Mouse (Mus musculus): ENCODE results near the gene Taf6l.
"Not testable (repeated sequence)": the region's sequence is repeated elsewhere in the genome, so short reads cannot be mapped to it uniquely, and the experiment has no call there.

The Taf6l gene

DNA sequence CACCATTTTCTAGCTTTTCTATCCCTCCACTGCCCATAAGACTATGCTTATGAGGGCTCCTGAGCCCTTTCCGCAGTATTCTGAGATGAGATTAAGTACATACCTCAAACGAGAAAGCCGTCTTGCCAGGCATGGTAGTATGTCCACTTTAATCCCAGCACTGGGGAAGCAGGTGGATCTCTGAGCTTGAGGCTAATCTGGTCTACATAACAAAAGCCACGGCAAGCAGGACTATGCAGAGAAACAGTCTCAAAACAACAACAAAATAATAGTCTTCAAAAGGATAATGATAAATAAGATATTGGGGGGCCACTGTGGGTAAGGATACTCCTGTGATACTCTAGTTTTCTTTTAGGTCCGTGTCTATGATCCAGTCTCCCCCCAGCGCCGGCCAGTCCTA lies 47.3 kb downstream of the Taf6l start:
- no peak for DNase-seq (ENCODE audit: inconsistent ontology term)

DNA sequence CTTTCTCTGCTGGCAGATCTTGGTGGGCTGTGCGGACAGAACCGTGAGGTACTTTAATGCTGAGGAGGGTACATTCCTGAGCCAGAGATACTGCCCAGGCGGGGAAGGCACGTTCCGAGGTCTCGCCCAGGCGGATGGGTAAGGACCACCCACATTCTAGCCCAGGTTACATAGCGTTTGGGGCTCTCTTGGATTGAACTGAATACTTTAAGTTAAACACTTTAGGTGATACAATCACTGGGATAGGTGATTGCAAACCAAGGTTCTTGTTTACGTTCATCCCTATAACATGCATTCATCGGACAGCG lies 50.1 kb downstream of the Taf6l start:
- DNase-seq (ENCODE audit: inconsistent ontology term): no peak

DNA sequence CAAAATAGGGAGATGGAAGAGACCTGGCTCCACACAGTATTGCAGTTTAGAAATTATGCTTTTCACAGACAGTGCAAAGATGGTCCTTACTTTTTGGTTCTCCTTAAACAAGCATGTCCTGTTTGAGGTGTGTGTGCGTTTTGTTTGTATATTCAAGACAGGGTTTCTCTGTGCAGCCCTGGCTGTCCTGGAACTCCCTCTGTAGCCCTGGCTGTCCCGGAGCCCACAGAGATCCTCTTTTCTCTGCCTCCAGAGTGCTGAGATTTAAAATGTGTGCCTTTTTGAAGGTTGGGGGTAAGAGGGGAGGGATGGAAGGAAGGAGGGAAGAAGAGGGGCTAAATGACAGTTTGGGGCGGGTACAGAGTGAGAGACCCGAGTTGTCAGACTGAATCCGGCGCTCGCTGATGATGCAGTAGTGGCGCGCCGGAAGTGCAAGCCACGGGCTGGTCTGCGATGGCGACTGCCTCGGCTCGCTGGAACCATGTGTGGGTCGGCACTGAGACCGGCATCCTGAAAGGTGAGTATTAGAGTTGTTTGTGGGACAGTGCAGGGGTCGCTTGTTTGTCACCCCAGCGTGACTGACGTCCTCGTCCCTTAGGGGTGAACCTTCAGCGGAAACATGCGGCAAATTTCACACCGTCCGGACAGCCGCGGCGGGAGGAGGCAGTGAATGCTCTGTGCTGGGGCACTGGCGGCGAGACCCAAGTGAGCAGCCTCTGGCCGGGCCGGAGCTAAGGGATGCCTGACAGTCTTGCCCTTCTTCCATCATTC lies 50.6 kb downstream of the Taf6l start, which contains the start of gene Wdr74:
Wdr74 (plus strand) TSS at position 439 of the 771 bp plus-strand sequence.
- DNase-seq (ENCODE audit: inconsistent ontology term): peak; percentile 87

DNA sequence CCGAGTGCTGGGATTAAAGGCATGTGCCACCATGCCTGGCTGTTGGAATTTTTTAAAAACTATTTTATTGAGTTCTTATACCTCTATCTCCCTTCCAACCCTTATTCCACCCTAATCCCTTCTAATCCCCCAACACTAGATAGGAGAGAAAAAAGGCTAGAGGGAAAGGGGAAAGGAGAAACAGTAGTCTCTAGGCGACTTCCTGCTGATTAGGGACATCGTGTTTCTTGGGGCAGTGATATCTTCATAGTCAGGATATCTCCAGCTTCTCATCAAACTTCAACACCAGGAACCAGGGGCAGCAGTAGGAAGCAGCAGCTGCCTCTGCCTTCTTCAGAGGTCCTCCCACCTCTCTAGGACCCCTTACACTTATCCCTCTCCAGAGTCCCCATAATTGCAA lies 51.9 kb downstream of the Taf6l start:
- DNase-seq (ENCODE audit: inconsistent ontology term): no peak

DNA sequence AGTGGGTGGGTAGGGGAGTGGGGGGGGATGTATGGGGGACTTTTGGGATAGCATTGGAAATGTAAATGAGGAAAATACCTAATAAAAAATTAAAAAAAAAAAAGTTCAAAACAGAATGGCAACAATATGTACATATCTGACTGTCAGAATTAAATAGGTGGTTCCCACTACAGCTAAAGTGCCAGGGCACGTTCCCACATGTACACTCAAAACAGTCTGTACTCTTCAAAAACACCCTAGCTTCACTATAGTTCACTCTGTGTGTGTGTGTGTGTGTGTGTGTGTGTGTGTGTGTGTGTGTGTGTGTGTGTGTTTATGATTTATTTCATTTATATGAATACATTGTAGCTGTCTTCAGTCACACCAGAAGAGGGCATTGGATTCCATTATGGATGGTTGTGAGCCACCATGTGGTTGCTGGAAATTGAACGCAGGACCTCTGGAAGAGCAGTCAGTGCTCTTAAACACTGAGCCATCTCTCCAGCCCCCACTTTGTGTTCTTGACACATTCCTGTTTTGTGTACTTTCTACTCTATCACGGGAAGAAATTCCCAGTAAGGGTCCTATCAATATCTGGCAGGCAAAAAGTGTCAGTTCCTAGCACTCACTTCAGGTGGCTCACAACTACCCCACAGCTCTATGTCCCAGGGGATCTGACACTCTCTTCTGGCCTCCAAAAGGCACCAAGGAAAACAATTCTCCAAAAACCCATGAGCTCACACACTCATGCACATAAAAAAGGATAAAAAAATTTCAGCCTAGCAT lies 57.7 kb downstream of the Taf6l start:
- DNase-seq (ENCODE audit: inconsistent ontology term): not testable (repeated sequence)

DNA sequence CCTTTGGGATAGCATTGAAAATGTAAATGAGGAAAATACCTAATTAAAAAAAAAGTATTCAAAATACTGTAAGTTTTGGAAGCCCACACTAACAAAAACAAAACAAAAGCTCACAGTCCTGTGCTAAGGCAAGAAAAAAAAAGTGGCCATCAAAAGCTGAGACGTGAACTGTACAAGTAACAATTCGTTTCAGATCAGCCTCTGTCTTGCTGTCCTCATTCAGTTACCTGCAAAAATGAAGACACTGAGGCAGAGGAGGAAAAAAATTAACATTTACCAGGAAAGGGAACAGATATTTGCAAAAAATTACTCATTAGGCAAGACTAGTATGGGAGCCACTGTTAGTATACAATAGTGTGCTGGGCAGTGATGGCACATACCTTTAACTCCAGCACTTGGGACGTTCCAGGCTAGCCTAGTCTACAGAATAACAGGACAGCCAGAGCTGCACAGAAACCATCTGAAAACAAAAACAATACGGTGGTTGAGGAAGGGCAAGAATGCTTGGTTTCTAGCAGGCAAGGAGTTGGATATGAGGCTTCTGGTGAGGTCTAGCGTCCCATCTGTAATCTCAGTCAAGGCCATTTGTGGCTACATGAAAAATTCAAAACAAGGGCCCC lies 58.6 kb downstream of the Taf6l start:
- no peak for DNase-seq (ENCODE audit: inconsistent ontology term)

DNA sequence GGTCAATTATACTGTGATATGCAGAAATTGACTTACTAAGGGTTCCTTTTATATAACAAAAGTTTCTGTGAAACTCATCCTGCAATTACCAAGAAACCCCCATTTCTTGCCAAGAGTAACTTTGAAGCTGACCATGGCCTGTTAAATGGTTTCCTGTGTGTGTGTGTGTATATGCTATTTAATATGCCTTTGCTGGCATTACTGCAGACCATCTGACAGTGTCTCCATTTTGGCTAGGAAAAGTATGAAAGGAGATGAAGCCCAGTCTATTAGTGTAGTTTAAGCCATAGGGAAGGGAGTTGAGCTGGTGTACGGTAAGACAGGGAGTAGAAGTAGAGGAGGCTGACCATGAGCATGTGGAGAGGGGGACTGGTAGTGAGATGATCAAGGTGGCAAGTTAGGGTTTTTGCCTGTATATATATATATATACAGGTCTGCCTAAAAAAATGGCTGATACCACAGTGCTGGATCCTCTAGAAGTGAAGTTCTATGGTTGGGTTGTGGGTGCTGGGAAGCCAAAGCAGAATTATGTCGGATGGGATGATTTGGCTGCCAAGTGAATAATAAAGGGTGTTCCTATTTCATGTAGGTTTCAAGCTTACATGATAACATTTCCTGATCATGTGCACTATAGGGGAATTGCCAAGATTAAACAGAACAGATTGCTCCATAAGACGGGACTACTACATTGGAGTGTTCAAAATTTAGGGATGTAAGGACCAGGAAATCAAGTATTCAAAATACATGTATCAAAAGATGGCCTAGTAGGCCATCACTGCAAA lies 59.4 kb downstream of the Taf6l start:
- no peak for DNase-seq (ENCODE audit: inconsistent ontology term)

DNA sequence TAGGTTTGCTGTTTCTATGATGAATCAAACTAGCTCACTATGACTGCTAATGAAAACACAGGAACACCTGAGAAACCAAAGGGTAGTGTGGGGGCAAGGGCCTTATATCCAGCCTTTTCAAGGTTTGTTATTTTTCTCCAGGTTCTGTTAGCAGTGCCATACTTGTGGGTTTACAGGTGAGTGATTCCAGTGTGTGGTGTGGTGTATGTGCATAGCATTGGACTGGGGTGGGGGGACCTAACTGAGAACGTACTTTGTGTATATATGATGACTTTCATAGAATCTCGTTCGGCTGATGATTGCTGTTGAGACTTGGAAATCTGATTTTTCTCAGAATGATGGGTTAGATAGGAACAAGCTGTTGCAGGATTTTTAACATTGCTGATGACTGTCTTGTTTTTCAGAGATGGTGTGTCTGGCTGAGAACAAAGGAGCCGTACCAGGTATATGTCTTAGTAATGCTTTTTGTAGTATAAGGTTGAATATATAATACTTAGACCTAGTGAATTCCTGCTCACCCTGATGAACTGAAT lies 61.1 kb downstream of the Taf6l start:
- DNase-seq (ENCODE audit: inconsistent ontology term): no peak

Data from Muller cell, postnatal 12 days (primary cell).